Mouse (Mus musculus) limb, embryonic 10.5 days (tissue): Measurements from ENCODE around the gene Pex14. TPM values are rescaled to one million over a fixed set of nuclear protein-coding genes. Genes with fewer than 3 reads are reported as not detected.

Experiments
- DNase-seq: peaks from one replicate; pipeline ENCODE4 v3.0.0-alpha.2; 2017; ENCODE audit warnings: low spot score
- H3K27ac ChIP-seq: fragments of 300-500 bp; sonication (generic); 2 replicates; pipeline ENCODE4 v1.5.1; 2016; ENCODE audit warnings: mild to moderate bottlenecking
- H3K27me3 ChIP-seq: fragments of 300-500 bp; sonication (generic); 2 replicates; pipeline ENCODE4 v1.6.1; 2016; ENCODE audit warnings: low read depth, mild to moderate bottlenecking; ENCODE audit not compliant: poor library complexity, severe bottlenecking
- H3K36me3 ChIP-seq: fragments of 300-500 bp; sonication (generic); 2 replicates; pipeline ENCODE4 v1.6.1; 2016; ENCODE audit warnings: mild to moderate bottlenecking, moderate library complexity
- H3K4me1 ChIP-seq: fragments of 300-500 bp; sonication (generic); 2 replicates; pipeline ENCODE4 v1.6.1; 2016
- H3K4me3 ChIP-seq: fragments of 300-500 bp; sonication (generic); 2 replicates; pipeline ENCODE4 v1.5.1; 2016; ENCODE audit warnings: mild to moderate bottlenecking, moderate library complexity
- H3K9me3 ChIP-seq: fragments of 300-500 bp; sonication (generic); replicated peaks from 2 replicates; pipeline ENCODE4 v1.6.1; 2016; ENCODE audit warnings: mild to moderate bottlenecking
- WGBS: fragments of 180-500 bp; shearing (Covaris S2); methylation state at CpG from one replicate; pipeline ENCODE4 v1.1.7; 2016; 5-methylcytosine and 5-hydroxymethylcytosine counted together
- polyA plus RNA-seq: library from polyadenylated mRNA; unstranded; fragments of >200 nt; fragmentation: Nextera tagmentation; extraction: Ambion mirVana; gene quantifications from 2 replicates; pipeline ENCODE4 v1.2.1, GENCODE M21; 2016

The Pex14 gene
- polyA plus RNA-seq, 1 experiment from 2014 or later = 66.1 TPM

DNA sequence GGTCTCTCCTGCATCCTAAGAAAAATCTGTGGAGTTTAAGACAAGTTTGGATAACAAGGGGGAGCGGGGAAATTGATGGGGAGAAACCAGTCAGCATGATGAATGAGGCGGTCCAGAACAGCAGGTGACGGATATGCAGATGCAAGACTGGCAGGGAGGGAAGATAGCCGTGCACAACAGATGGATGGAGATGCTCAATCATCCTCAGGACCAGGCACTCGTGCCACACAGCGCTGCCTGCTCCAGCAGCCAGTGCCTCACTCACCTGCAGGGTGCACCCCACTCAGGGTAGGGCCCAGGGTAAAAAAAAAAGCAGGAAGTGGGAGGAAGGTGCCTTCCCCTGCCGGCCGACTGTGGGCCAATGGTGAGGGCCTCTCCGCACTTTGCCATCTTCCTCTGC lies 63.1 kb downstream of the Pex14 start:
- Histone ChIP-seq H3K36me3 (peaks cover 14% of the 10 kb centered on the region), H3K9me3 (no peaks in the 10 kb centered on the region), H3K27me3 (no peaks in the 10 kb centered on the region), H3K4me1 (peaks cover 36% of the 10 kb centered on the region), H3K4me3 (no peak overlapping the region), H3K27ac (no peak overlapping the region)
- WGBS = 63% methylated on average over 9 of the region's 9 CpGs
- DNase-seq = no peak

DNA sequence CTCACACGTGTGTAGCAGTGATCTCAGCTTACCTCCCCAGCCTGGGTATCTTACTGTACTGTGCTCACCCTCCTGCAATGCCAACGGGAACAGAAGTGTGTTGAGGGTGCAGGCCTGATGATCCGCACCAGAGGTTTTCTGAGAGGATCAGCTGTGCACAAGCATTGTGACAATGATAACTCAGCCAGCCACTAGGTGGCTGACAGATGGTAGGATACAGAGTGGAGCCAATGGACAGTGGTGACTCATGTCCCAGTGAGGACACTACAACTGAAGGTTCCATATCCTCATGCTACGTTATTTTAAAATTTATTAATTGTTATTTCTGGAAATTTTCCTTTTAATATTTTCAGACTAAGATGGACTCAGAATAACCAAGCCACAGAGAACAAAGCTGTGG lies 68.2 kb downstream of the Pex14 start:
- 90% methylated on average over 4 of the region's 4 CpGs for WGBS
- DNase-seq = no peak
- no peak overlapping the region for H3K4me3 ChIP-seq
- H3K27ac ChIP-seq = no peak overlapping the region
- H3K4me1 ChIP-seq = peaks cover 5% of the 10 kb centered on the region
- peaks cover 13% of the 10 kb centered on the region for H3K36me3 ChIP-seq
- no peaks in the 10 kb centered on the region for H3K27me3 ChIP-seq
- H3K9me3 ChIP-seq = no peaks in the 10 kb centered on the region

DNA sequence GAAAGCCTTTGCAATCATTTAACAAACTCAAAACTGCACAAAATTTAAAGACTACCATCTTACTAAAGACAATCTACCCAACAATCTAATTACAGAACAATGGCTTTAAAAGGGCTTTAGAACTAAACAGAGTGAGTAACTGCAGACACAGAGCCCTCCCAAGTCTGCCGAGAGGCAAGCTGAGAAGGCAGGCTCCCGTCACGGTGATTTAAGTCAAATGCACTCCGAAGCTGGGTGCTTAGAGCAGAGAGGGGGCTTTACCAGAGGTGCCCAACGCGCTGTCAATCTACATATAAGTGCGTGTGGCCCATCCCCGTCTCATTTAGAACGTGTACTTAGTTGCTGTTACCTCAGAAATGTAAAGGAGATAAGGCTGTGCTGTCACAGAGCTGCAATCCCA lies 72.1 kb downstream of the Pex14 start:
- Histone ChIP-seq H3K9me3 (no peaks in the 10 kb centered on the region), H3K36me3 (peaks cover 24% of the 10 kb centered on the region), H3K4me3 (no peak overlapping the region), H3K27ac (no peak overlapping the region), H3K27me3 (no peaks in the 10 kb centered on the region), H3K4me1 (peaks cover 22% of the 10 kb centered on the region)
- DNase-seq = no peak
- WGBS = 73% methylated on average over 9 of the region's 9 CpGs

DNA sequence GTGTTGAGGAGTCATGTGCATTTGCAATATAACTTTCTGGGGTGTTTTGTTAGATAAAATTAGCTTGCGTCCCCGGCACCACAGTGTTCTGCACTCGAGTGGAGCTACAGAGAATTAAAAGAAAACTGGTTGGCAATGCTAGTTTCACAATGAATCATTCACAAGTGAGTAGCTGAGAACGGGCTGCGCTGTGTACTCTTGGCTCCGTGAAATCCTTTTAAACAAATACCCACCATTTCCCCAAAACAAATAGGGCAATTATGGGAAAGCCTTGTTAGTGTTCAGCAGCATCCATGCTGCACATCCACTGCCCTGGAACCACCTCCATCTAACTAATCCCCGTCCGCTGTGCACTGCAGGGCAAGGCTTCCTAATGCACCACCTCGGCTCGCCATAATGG lies 74.4 kb downstream of the Pex14 start:
- 92% methylated on average over 10 of the region's 10 CpGs for WGBS
- no peaks in the 10 kb centered on the region for H3K9me3 ChIP-seq
- H3K4me3 ChIP-seq = no peak overlapping the region
- no peak for DNase-seq
- H3K4me1 ChIP-seq = peaks cover 22% of the 10 kb centered on the region
- no peak overlapping the region for H3K27ac ChIP-seq
- no peaks in the 10 kb centered on the region for H3K27me3 ChIP-seq
- peaks cover 23% of the 10 kb centered on the region for H3K36me3 ChIP-seq

DNA sequence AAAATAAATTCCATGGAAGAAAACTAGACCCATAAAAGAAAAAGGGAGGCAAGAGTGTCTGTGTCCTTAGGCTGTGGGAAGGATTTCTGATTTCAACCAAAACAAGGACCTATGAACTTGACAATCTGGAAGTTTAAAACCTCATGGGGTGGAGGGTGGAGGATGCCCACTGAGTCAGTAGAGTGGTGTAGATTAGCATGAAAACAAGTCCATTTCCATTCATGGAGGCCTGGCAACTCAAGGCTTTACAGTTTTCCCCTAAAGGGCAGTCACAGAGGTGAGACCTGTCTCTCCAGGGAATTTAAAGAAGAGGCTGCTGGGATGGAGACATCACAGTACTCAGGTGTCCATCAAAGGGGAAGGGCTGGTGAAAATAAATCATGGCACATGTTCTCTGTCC lies 78.7 kb downstream of the Pex14 start:
- no peak for DNase-seq
- no peaks in the 10 kb centered on the region for H3K27me3 ChIP-seq
- no peak overlapping the region for H3K4me3 ChIP-seq
- peaks cover 22% of the 10 kb centered on the region for H3K4me1 ChIP-seq
- no peak overlapping the region for H3K27ac ChIP-seq
- peaks cover 14% of the 10 kb centered on the region for H3K36me3 ChIP-seq
- H3K9me3 ChIP-seq = no peaks in the 10 kb centered on the region

DNA sequence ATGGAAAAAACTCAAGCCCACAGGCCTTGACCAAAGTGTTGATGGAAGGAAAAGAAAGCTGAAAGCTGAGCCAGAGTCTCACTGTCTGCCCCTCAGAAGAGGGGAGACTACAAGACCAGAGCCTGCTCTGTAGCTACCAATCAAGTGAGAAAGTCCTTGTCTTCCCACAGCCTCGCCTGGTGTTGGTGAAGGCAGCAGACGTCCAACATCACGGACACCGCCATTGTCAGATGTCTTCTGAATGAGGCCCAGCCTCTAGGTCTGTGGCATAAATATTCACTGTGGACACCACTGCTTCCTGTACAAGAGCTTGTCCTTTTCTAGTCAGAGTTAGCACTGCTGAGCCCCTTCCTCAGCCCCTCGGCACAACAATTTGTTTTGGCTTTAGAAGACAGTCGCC lies 80.2 kb downstream of the Pex14 start:
- H3K27me3 ChIP-seq = no peaks in the 10 kb centered on the region
- DNase-seq = no peak
- H3K27ac ChIP-seq = no peak overlapping the region
- no peak overlapping the region for H3K4me3 ChIP-seq
- H3K9me3 ChIP-seq = no peaks in the 10 kb centered on the region
- 88% methylated on average over 6 of the region's 6 CpGs for WGBS
- peaks cover 16% of the 10 kb centered on the region for H3K36me3 ChIP-seq
- peaks cover 14% of the 10 kb centered on the region for H3K4me1 ChIP-seq

DNA sequence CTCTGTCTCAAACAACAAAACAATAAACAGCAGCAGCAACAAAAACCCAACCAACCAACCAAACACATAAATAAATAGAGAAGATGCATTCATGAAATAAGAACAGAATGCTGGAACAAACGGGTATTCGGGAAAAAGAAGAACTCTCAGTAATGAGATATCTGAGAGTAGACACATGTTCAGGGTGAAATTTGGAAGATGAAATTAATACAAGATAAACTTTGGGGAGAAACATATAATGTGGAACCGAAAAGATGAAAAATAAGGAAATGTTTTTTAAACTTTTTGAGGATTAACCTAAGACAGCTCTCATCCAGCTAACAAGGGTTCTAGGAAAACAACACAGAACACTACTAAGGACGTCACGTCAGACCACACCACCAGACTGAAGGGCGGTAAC lies 92.9 kb downstream of the Pex14 start:
- Histone ChIP-seq H3K4me3 (no peak overlapping the region), H3K27me3 (no peaks in the 10 kb centered on the region), H3K27ac (no peak overlapping the region), H3K4me1 (no peaks in the 10 kb centered on the region), H3K36me3 (no peaks in the 10 kb centered on the region), H3K9me3 (no peaks in the 10 kb centered on the region)
- no peak for DNase-seq
- whole genome bisulfite sequencing = 94% methylated on average over 6 of the region's 6 CpGs

DNA sequence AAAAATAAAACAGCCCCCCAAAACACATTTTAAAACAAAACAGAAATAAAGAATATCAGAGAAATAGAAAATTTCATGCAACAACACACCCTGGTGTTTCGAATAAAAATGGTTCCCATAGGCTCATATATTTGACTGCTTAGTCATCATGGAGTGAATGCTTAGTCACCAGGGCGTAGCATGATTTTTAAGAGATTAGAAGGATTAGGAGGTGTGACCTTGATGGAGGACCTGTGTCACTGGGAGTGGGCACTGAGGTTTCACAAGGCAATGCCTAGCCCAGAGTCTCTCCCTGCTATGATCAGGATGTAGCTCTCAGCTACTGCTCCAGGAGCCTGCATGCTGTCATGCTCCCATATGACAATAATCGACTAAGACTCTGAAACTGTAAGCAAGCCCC lies 93.6 kb downstream of the Pex14 start:
- no peaks in the 10 kb centered on the region for H3K4me1 ChIP-seq
- H3K9me3 ChIP-seq = no peaks in the 10 kb centered on the region
- WGBS = 92% methylated on average over 3 of the region's 3 CpGs
- H3K36me3 ChIP-seq = 0 out of 2 replicates have a peak, but pooled peaks cover under 1% of the 10 kb centered on the region
- H3K27me3 ChIP-seq = no peaks in the 10 kb centered on the region
- H3K4me3 ChIP-seq = no peak overlapping the region
- DNase-seq = no peak
- H3K27ac ChIP-seq = no peak overlapping the region

DNA sequence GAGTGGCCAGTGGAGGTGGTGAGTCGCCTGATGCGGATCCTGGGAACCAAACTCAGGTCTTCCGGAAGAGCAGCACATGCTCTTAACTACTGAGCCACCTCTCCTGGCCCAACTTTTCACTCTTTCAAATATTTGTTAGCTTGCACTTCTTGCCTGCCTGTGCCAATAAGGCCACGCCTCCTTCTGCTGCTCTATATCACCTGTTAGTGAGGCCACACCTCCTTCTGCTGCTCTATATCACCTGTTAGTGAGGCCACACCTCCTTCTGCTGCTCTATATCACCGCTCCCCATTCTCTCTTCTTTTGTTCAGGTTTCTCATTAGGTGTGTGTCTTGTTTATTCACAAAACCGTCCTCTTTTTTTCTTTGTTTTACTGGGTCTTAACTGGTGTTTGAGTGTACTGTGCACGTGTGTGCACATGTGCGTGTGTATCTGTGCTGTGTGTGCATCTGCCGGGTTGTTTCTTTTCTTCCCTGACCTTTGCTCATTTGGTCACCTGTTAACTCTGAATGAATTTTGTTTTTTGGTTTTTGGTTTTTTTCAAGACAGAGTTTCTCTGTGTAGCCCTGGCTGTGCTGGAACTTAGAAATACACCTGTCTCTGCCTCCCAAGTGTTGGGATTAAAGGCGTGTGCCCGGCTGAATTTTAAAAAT lies 97.1 kb downstream of the Pex14 start:
- Histone ChIP-seq H3K36me3 (peaks cover 12% of the 10 kb centered on the region), H3K4me3 (no peak overlapping the region), H3K27me3 (no peaks in the 10 kb centered on the region), H3K27ac (no peak overlapping the region), H3K4me1 (no peaks in the 10 kb centered on the region), H3K9me3 (no peaks in the 10 kb centered on the region)
- 94% methylated on average over 11 of the region's 11 CpGs for WGBS
- DNase-seq = no peak

DNA sequence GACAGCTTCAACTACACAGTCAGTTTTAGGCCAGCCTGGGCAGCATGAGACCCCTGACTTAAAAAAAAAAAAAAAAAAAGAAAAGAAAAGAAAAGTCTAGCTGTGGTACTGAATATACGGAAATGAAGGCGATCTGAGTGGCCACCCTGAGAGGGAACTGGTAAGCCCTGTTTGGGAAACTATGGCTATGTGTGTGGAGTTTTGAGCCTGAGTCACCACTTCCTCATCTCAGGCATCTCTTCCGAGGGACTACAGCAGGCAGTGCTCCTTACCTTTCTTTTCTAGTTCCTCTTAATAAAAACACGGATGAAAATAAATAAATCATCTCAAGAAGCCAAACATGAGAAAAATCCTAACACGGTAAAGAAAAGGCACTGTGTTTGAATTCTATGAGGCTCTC lies 98.2 kb downstream of the Pex14 start:
- H3K27ac ChIP-seq = no peak overlapping the region
- no peak for DNase-seq
- 99% methylated on average over 5 of the region's 5 CpGs for WGBS
- no peak overlapping the region for H3K4me3 ChIP-seq
- H3K36me3 ChIP-seq = peaks cover 12% of the 10 kb centered on the region
- no peaks in the 10 kb centered on the region for H3K9me3 ChIP-seq
- no peaks in the 10 kb centered on the region for H3K27me3 ChIP-seq
- H3K4me1 ChIP-seq = no peaks in the 10 kb centered on the region

DNA sequence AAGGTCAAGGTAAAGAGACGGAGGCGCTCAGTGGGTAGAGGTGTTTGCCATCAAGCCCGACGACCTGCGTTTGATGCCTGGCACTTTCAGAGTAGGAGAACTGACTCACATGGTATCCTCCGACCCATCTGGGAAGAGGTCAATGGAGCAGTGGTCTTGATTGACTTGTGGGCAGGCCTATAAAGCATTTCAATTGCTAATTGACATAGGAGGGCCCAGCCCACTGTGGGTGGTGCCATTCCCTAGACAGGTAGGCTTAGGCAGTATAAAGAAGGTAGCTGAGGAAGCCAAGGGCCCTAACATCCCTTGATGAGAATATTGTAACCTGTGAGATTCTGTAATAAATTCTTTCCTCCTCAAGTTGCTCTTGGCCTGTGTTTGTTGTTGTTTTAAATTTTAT lies 98.9 kb downstream of the Pex14 start:
- H3K9me3 ChIP-seq = no peaks in the 10 kb centered on the region
- WGBS = 94% methylated on average over 6 of the region's 6 CpGs
- no peak overlapping the region for H3K4me3 ChIP-seq
- no peak overlapping the region for H3K27ac ChIP-seq
- DNase-seq = no peak
- no peaks in the 10 kb centered on the region for H3K27me3 ChIP-seq
- peaks cover 12% of the 10 kb centered on the region for H3K36me3 ChIP-seq
- no peaks in the 10 kb centered on the region for H3K4me1 ChIP-seq

DNA sequence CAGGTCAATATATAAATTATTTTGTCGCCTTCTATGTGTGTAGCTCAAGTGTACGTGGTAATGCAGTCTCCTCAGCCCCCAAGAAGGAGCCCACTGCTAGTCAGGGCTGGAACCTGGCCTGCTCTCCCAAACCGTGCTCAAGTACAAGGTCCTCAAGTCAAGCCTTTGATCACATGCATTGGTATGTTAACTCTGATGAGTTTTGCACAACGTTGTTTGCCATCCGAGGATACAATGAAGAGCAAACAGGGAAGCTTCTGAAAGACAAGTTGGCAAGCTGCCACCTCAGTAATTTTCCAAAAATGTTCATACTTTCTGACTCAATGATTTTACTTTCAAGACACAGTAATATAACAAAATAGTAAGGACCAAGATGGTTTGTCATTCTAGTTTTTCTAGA lies 105.7 kb downstream of the Pex14 start:
- Histone ChIP-seq H3K4me1 (peaks cover 25% of the 10 kb centered on the region), H3K27ac (no peak overlapping the region), H3K36me3 (peaks cover 4% of the 10 kb centered on the region), H3K9me3 (no peaks in the 10 kb centered on the region), H3K4me3 (no peak overlapping the region), H3K27me3 (no peaks in the 10 kb centered on the region)
- WGBS = 90% methylated on average over 5 of the region's 5 CpGs
- no peak for DNase-seq

DNA sequence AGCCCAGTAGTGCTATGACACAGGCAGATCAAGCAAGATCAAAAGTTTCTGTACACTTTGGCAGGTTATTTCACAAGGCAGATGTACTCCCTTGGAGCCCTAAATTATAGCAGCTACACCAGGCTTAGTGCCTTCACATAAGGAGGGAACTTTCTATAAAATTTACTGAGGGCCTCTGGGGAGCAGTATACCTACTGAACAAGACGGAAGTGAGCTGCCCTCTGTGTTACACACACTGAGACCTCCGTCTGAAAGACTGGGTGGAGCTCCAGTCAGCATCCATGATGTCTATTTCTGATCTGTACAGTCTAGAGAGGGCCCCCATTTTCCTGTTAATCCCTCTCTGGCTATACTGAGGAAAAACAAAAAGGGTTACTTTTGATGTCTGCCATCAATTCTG lies 109.6 kb downstream of the Pex14 start:
- Histone ChIP-seq H3K4me1 (peaks cover 64% of the 10 kb centered on the region), H3K4me3 (no peak overlapping the region), H3K27me3 (no peaks in the 10 kb centered on the region), H3K36me3 (no peaks in the 10 kb centered on the region), H3K9me3 (no peaks in the 10 kb centered on the region), H3K27ac (peak overlapping the region; percentile 62)
- 14% methylated on average over 2 of the region's 2 CpGs for WGBS
- DNase-seq = no peak
